Mouse (Mus musculus): ENCODE data around the gene Sp8. TPM values are rescaled to one million over a fixed set of nuclear protein-coding genes. Genes with fewer than 3 reads are reported as not detected.

Gene Sp8
- polyA plus RNA-seq, 1 experiment from 2014 or later: 12.2 TPM

DNA sequence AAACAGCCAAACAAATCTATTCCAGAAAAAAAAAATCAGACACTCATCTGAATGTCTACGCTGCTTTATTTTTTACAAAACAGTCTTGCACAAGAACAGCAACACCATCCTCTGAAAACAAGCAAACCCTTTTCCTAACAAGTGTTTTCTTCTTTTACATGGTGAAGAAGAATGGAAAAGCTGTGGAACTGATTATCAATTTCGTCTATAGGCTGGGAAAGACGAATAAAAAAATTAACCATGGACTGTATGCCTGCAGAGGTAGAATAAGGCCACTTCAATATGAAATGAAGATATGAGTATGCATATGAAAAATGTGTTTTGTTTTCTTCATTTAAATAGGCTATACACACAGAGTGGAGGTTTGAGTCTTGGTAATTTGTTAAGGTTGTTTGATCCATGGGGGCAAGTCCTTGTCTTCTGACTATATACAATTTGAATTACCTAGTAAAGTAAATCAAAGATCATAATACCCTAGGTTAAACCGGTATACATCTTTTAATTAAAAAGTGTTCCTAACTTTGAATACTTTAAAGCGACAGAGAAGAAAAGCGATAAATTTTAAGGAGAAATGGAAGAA lies 4.1 kb upstream of the Sp8 start:
- 9% methylated on average over 6 of the region's 6 CpGs for WGBS

GRCm38 (mm10) chr12:118842671-118843411 lies 3.3 kb upstream of the Sp8 start:
- H3K36me3 ChIP-seq: no peaks in the 10 kb centered on the region
- peak overlapping the region; percentile 84 for H3K27ac ChIP-seq (replicated peaks)
- H3K4me1 ChIP-seq: peaks cover 98% of the 10 kb centered on the region
- peak; percentile 66 for DNase-seq (ENCODE audit: low spot score)
- under 1% methylated on average over 33 of the region's 33 CpGs for WGBS
- peak overlapping the region; percentile 59 for H3K4me3 ChIP-seq
- peaks cover 100% of the 10 kb centered on the region for H3K27me3 ChIP-seq (ENCODE audit: low read depth, poor library complexity, severe bottlenecking)
- H3K9me3 ChIP-seq (replicated peaks): no peaks in the 10 kb centered on the region

More for the DNA sequence above, 4.1 kb upstream of the Sp8 start:
- DNase-seq (ENCODE audit: low spot score): no peak
- Histone ChIP-seq H3K9me3 (replicated peaks) (no peaks in the 10 kb centered on the region), H3K27me3 (ENCODE audit: low read depth, poor library complexity, severe bottlenecking) (peaks cover 100% of the 10 kb centered on the region), H3K36me3 (no peaks in the 10 kb centered on the region), H3K27ac (replicated peaks) (no peak overlapping the region), H3K4me3 (peak overlapping the region; percentile 59), H3K4me1 (peaks cover 99% of the 10 kb centered on the region)

GRCm38 (mm10) chr12:118844111-118844510 lies 2.0 kb upstream of the Sp8 start:
- Histone ChIP-seq H3K4me3 (no peak overlapping the region), H3K27me3 (ENCODE audit: low read depth, poor library complexity, severe bottlenecking) (peaks cover 100% of the 10 kb centered on the region), H3K27ac (replicated peaks) (no peak overlapping the region), H3K4me1 (peaks cover 98% of the 10 kb centered on the region), H3K9me3 (replicated peaks) (no peaks in the 10 kb centered on the region), H3K36me3 (no peaks in the 10 kb centered on the region; the same call in 1 of the 2 replicates)
- DNase-seq (ENCODE audit: low spot score): no peak

GRCm38 (mm10) chr12:118844841-118845240 lies 1.3 kb upstream of the Sp8 start:
- peaks cover 6% of the 10 kb centered on the region; the same call in 1 of the 2 replicates for H3K36me3 ChIP-seq
- DNase-seq (ENCODE audit: low spot score): no peak
- H3K27ac ChIP-seq (replicated peaks): no peak overlapping the region
- no peak overlapping the region for H3K4me3 ChIP-seq
- 6% methylated on average over 3 of the region's 3 CpGs for WGBS
- H3K9me3 ChIP-seq (replicated peaks): no peaks in the 10 kb centered on the region
- H3K27me3 ChIP-seq (ENCODE audit: low read depth, poor library complexity, severe bottlenecking): peaks cover 100% of the 10 kb centered on the region
- H3K4me1 ChIP-seq: peaks cover 98% of the 10 kb centered on the region

- 0% methylated on average over 3 of the region's 3 CpGs for WGBS
- H3K4me3 ChIP-seq: no peak overlapping the region
- H3K9me3 ChIP-seq (replicated peaks): no peaks in the 10 kb centered on the region
Measured at GRCm38 (mm10) chr12:118845351-118845750, 778 bp upstream of the Sp8 start.

GRCm38 (mm10) chr12:118846649-118847321 lies 656 bp downstream of the Sp8 start:
- peaks cover 6% of the 10 kb centered on the region; the same call in 1 of the 2 replicates for H3K36me3 ChIP-seq
- peaks cover 87% of the 10 kb centered on the region for H3K4me1 ChIP-seq
- H3K27me3 ChIP-seq (ENCODE audit: low read depth, poor library complexity, severe bottlenecking): peaks cover 100% of the 10 kb centered on the region
- H3K27ac ChIP-seq (replicated peaks): peak overlapping the region; percentile 91
- DNase-seq (ENCODE audit: low spot score): peak; percentile 84
- H3K4me3 ChIP-seq: peak overlapping the region; percentile 69
- H3K9me3 ChIP-seq (replicated peaks): no peaks in the 10 kb centered on the region
- under 1% methylated on average over 59 of the region's 59 CpGs for whole genome bisulfite sequencing

More at GRCm38 (mm10) chr12:118845351-118845750, 778 bp upstream of the Sp8 start:
- Histone ChIP-seq H3K4me1 (peaks cover 99% of the 10 kb centered on the region), H3K36me3 (peaks cover 6% of the 10 kb centered on the region; the same call in 1 of the 2 replicates), H3K27ac (replicated peaks) (no peak overlapping the region), H3K27me3 (ENCODE audit: low read depth, poor library complexity, severe bottlenecking) (peaks cover 100% of the 10 kb centered on the region)
- no peak for DNase-seq (ENCODE audit: low spot score)

- Histone ChIP-seq H3K4me1 (peaks cover 85% of the 10 kb centered on the region), H3K9me3 (replicated peaks) (no peaks in the 10 kb centered on the region)
- WGBS: under 1% methylated on average over 17 of the region's 17 CpGs
Measured at GRCm38 (mm10) chr12:118847381-118847780, 1.3 kb downstream of the Sp8 start.

DNA sequence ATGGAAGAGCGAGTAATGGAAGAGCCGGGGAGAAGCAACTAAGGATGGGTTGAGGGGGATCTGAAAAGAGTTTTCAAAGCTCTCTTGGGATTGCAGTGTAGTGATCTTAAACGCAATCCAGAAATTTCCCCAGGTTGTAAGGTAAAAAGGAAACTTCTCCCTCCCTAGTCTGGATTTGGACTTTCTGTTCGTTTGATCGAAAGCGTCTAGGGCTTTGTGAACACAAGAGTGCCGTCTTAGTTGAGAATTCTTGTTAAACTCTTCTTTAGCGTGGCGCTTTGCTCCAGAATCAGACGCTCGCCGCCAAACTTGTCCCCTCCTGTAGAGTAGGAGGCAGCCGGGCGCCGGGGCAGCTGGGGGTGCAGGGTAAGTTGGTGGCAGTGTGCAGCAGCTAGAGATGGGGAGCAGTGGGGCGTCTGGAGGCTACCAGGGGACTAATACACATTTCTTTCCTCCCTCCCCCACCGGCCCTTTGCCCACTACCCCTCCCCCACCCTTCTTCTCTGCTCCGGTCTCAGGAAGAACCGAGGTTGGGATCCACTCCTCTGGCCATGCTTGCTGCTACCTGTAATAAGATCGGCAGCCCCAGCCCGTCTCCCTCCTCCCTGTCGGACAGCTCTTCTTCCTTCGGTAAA lies 1.8 kb downstream of the Sp8 start:
- no peak for DNase-seq (ENCODE audit: low spot score)
- H3K27me3 ChIP-seq (ENCODE audit: low read depth, poor library complexity, severe bottlenecking): peaks cover 100% of the 10 kb centered on the region
- no peaks in the 10 kb centered on the region for H3K9me3 ChIP-seq (replicated peaks)
- H3K4me3 ChIP-seq: peak overlapping the region; percentile 69
- peak overlapping the region; percentile 91 for H3K27ac ChIP-seq (replicated peaks)
- peaks cover 85% of the 10 kb centered on the region for H3K4me1 ChIP-seq
- 1% methylated on average over 23 of the region's 23 CpGs for WGBS
- peaks cover 6% of the 10 kb centered on the region; the same call in 1 of the 2 replicates for H3K36me3 ChIP-seq

More at GRCm38 (mm10) chr12:118847381-118847780, 1.3 kb downstream of the Sp8 start:
- peak overlapping the region; percentile 69 for H3K4me3 ChIP-seq
- H3K36me3 ChIP-seq: peaks cover 6% of the 10 kb centered on the region; the same call in 1 of the 2 replicates
- no peak for DNase-seq (ENCODE audit: low spot score)
- H3K27ac ChIP-seq (replicated peaks): peak overlapping the region; percentile 91
- H3K27me3 ChIP-seq (ENCODE audit: low read depth, poor library complexity, severe bottlenecking): peaks cover 100% of the 10 kb centered on the region

DNA sequence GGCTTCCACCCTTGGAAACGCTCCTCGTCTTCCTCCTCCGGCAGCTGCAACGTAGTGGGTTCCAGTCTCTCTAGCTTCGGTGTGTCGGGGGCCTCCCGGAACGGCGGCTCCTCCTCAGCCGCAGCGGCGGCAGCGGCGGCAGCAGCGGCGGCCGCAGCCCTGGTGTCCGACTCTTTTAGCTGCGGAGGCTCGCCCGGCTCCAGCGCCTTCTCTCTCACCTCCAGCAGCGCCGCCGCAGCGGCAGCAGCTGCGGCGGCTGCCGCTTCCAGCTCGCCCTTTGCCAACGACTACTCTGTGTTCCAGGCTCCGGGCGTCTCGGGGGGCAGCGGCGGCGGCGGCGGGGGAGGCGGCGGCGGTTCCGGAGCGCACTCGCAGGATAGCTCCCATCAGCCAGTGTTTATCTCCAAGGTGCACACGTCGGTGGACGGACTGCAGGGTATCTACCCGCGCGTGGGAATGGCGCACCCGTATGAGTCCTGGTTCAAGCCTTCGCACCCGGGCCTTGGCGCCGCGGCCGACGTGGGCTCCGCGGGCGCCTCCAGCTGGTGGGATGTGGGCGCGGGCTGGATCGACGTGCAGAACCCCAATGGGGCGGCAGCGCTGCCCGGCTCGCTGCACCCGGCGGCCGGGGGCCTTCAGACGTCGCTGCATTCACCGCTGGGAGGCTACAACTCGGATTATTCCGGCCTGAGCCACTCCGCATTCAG lies 2.5 kb downstream of the Sp8 start:
- under 1% methylated on average over 68 of the region's 80 CpGs for WGBS
- Histone ChIP-seq H3K9me3 (replicated peaks) (no peaks in the 10 kb centered on the region), H3K27ac (replicated peaks) (peak overlapping the region; percentile 91), H3K27me3 (ENCODE audit: low read depth, poor library complexity, severe bottlenecking) (peaks cover 100% of the 10 kb centered on the region), H3K36me3 (peaks cover 6% of the 10 kb centered on the region; the same call in 1 of the 2 replicates), H3K4me1 (peaks cover 85% of the 10 kb centered on the region), H3K4me3 (peak overlapping the region; percentile 69)
- DNase-seq (ENCODE audit: low spot score): peak; percentile 72

GRCm38 (mm10) chr12:118849203-118849861 lies 3.2 kb downstream of the Sp8 start:
- Histone ChIP-seq H3K27me3 (ENCODE audit: low read depth, poor library complexity, severe bottlenecking) (peaks cover 97% of the 10 kb centered on the region), H3K36me3 (peaks cover 6% of the 10 kb centered on the region; the same call in 1 of the 2 replicates), H3K4me3 (peak overlapping the region; percentile 69), H3K4me1 (peaks cover 85% of the 10 kb centered on the region), H3K9me3 (replicated peaks) (no peaks in the 10 kb centered on the region), H3K27ac (replicated peaks) (peak overlapping the region; percentile 91)
- under 1% methylated on average over 78 of the region's 78 CpGs for WGBS
- DNase-seq (ENCODE audit: low spot score): peak; percentile 66

- DNase-seq (ENCODE audit: low spot score): peak; percentile 64
- Histone ChIP-seq H3K9me3 (replicated peaks) (no peaks in the 10 kb centered on the region), H3K4me3 (peak overlapping the region; percentile 69), H3K36me3 (peaks cover 6% of the 10 kb centered on the region; the same call in 1 of the 2 replicates), H3K27ac (replicated peaks) (peak overlapping the region; percentile 91), H3K4me1 (peaks cover 82% of the 10 kb centered on the region), H3K27me3 (ENCODE audit: low read depth, poor library complexity, severe bottlenecking) (peaks cover 90% of the 10 kb centered on the region)
- WGBS: 0% methylated on average over 11 of the region's 11 CpGs
Measured at GRCm38 (mm10) chr12:118849996-118850395, 3.9 kb downstream of the Sp8 start.

Measured in midbrain, embryonic 10.5 days (tissue).